Mouse (Mus musculus) Patski (cell line): Measurements from ENCODE around the gene 1700092M07Rik. TPM values are rescaled to one million over a fixed set of nuclear protein-coding genes. Genes with fewer than 3 reads are reported as not detected.
"Not testable (repeated sequence)": the region's sequence is repeated elsewhere in the genome, so short reads cannot be mapped to it uniquely, and the experiment has no call there.

ENCODE experiments used
- ATAC-seq: fragments of 100-300 bp; one replicate; pipeline ENCODE4 v1.8.0; 2021
- CTCF ChIA-PET: fragments of 350-600 bp; sonication (Branson Sonifier 250); formaldehyde crosslinking; loops from one replicate; lab custom pipeline; 2022; ENCODE audit warnings: inconsistent platforms; lab: Charles Lee
- POLR2A ChIA-PET: fragments of 350-600 bp; sonication (Branson Sonifier 250); formaldehyde crosslinking; loops from one replicate; lab custom pipeline; 2022; ENCODE audit warnings: antibody characterized with exemption, inconsistent platforms; lab: Charles Lee
- DNase-seq: peaks from one replicate; pipeline ENCODE4 v3.0.0-alpha.2; 2011; ENCODE audit warnings: low read depth, low spot score
- H3K27me3 ChIP-seq: fragments of 371-371 bp; one replicate; pipeline ENCODE4 v1.5.1; 2021
- CTCF ChIP-seq: fragments of 100-300 bp; IDR thresholded peaks from one replicate; pipeline ENCODE4 v1.5.1; 2021
- in situ Hi-C: fragments of 300-500 bp; cut with MboI; formaldehyde crosslinking; loops from 3 replicates; pipeline ENCODE4 v1.11.1; 2018; ENCODE audit warnings: low pct_unique_long_range_greater_than_20kb, mixed read lengths
- polyA plus RNA-seq: library from polyadenylated mRNA; unstranded; gene quantifications from one replicate; pipeline ENCODE4 v1.2.3, GENCODE M21; 2021

The 1700092M07Rik gene
- polyA plus RNA-seq, 1 experiment from 2014 or later, result 0.86 TPM

GRCm38 (mm10) chr19:8722907-8723573, 17.5 kb upstream of the 1700092M07Rik start, which contains the start of gene Slc3a2:
Gene Slc3a2 (minus strand): TSS chr19:8723369.
- no peaks in the 10 kb centered on the region for H3K27me3 ChIP-seq
- DNase-seq (no peak), ATAC-seq (peak; percentile 93)
- ChIA-PET POLR2A (interaction anchor here (0.7 to 3.6 kb wide), 9 partner anchors 10 to 1931 kb away, joined by 3 to 32 read pairs (median 4); partner anchors contain the start of genes Hnrnpul2 and Ttc9c), CTCF (interaction anchor here (0.7 to 4.4 kb wide), 4 partner anchors 10 to 29 kb away, joined by 3 to 23 read pairs (median 4); no protein-coding TSS in a partner anchor)
- in situ Hi-C loops, result loop anchor here (25.0 kb wide), 1 partner anchor 1164 kb away; the partner anchor contains the start of gene Incenp
- no peak for TF ChIP-seq CTCF

DNA sequence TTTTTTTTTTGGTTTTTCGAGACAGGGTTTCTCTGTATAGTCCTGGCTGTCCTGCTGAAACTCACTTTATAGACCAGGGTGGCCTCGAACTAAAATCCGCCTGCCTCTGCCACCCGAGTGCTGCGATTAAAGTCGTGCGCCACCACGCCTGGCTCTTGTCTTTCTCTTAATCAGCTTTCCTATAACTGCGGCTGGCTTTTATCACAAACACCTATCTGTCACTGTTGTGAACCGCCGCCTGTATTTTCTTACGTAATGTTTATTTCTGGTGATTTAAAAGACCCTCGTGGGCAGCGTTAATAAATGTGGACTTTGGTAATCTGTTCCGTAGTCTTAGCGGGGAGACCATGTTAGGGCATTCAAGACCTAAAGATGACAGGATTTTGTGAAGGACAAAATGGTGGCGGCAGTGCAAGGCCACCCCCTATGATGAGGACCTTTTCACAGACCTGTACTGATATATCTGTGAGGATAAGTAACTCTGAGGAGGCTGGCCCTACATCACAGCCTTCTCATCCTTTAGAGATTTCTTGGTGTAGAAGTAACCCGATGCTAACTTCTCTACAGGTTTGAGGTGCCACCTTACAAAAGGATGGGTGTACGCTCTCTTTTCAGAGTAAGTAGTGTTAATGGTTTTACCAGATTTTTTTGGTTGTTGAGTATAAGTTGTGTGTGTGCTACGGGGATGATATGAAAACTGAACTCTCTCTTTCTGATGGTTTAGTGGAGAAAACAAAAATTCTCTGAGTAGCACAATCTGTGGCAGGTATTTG, 16.8 kb upstream of the 1700092M07Rik start:
- TF ChIP-seq CTCF, result no peak
- CTCF ChIA-PET, result interaction anchor here (4.4 kb wide), 1 partner anchor 11 kb away, joined by 23 read pairs; no protein-coding TSS in a partner anchor
- no peak for DNase-seq
- POLR2A ChIA-PET, result interaction anchor here (0.6 to 3.6 kb wide), 8 partner anchors 11 to 1930 kb away, joined by 3 to 32 read pairs (median 4); partner anchors contain the start of genes Hnrnpul2 and Ttc9c
- ATAC-seq, result no peak
- no peaks in the 10 kb centered on the region for H3K27me3 ChIP-seq
- in situ Hi-C loops, result loop anchor here (25.0 kb wide), 1 partner anchor 1164 kb away; the partner anchor contains the start of gene Incenp

GRCm38 (mm10) chr19:8724392-8724791, 16.1 kb upstream of the 1700092M07Rik start:
- in situ Hi-C loops, result loop anchor here (25.0 kb wide), 1 partner anchor 1163 kb away; the partner anchor contains the start of gene Incenp
- no peaks in the 10 kb centered on the region for H3K27me3 ChIP-seq
- TF ChIP-seq CTCF, result no peak
- ATAC-seq (no peak), DNase-seq (no peak)
- ChIA-PET POLR2A (interaction anchor here (0.6 to 3.6 kb wide), 3 partner anchors 11 to 231 kb away, joined by 3 to 32 read pairs (median 3); no protein-coding TSS in a partner anchor), CTCF (interaction anchor here (4.4 kb wide), 1 partner anchor 11 kb away, joined by 23 read pairs; no protein-coding TSS in a partner anchor)

DNA sequence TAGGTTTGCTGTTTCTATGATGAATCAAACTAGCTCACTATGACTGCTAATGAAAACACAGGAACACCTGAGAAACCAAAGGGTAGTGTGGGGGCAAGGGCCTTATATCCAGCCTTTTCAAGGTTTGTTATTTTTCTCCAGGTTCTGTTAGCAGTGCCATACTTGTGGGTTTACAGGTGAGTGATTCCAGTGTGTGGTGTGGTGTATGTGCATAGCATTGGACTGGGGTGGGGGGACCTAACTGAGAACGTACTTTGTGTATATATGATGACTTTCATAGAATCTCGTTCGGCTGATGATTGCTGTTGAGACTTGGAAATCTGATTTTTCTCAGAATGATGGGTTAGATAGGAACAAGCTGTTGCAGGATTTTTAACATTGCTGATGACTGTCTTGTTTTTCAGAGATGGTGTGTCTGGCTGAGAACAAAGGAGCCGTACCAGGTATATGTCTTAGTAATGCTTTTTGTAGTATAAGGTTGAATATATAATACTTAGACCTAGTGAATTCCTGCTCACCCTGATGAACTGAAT, 15.4 kb upstream of the 1700092M07Rik start:
- POLR2A ChIA-PET, result interaction anchor here (0.6 to 3.6 kb wide), 6 partner anchors 8 to 230 kb away, joined by 3 to 32 read pairs (median 4); no protein-coding TSS in a partner anchor
- ATAC-seq (no peak), DNase-seq (no peak)
- in situ Hi-C loops, result no loop called here
- no peak for TF ChIP-seq CTCF
- CTCF ChIA-PET, result interaction anchor here (2.1 to 4.4 kb wide), 2 partner anchors 8 to 12 kb away, joined by 12 to 23 read pairs; no protein-coding TSS in a partner anchor
- H3K27me3 ChIP-seq, result no peaks in the 10 kb centered on the region

GRCm38 (mm10) chr19:8726609-8727390, 13.7 kb upstream of the 1700092M07Rik start:
- ChIA-PET CTCF (interaction anchor here (1.0 to 2.1 kb wide), 4 partner anchors 9 to 14 kb away, joined by 3 to 12 read pairs (median 4); no protein-coding TSS in a partner anchor), POLR2A (interaction anchor here (0.6 to 1.5 kb wide), 4 partner anchors 9 to 14 kb away, joined by 3 to 7 read pairs (median 4); partner anchors contain the start of gene 1700092M07Rik)
- DNase-seq, result no peak
- ATAC-seq, result no peak
- TF ChIP-seq CTCF, result no peak
- in situ Hi-C loops, result no loop called here
- no peaks in the 10 kb centered on the region for H3K27me3 ChIP-seq

GRCm38 (mm10) chr19:8727495-8728114, 12.9 kb upstream of the 1700092M07Rik start:
- CTCF ChIA-PET, result interaction anchor here (1.1 to 2.1 kb wide), 3 partner anchors 10 to 45 kb away, joined by 3 to 12 read pairs (median 5); no protein-coding TSS in a partner anchor
- ATAC-seq (no peak), DNase-seq (no peak)
- POLR2A ChIA-PET, result interaction anchor here (1.3 kb wide), 1 partner anchor 10 kb away, joined by 3 read pairs; no protein-coding TSS in a partner anchor
- in situ Hi-C loops, result no loop called here
- no peak for TF ChIP-seq CTCF
- H3K27me3 ChIP-seq, result peaks cover 3% of the 10 kb centered on the region

DNA sequence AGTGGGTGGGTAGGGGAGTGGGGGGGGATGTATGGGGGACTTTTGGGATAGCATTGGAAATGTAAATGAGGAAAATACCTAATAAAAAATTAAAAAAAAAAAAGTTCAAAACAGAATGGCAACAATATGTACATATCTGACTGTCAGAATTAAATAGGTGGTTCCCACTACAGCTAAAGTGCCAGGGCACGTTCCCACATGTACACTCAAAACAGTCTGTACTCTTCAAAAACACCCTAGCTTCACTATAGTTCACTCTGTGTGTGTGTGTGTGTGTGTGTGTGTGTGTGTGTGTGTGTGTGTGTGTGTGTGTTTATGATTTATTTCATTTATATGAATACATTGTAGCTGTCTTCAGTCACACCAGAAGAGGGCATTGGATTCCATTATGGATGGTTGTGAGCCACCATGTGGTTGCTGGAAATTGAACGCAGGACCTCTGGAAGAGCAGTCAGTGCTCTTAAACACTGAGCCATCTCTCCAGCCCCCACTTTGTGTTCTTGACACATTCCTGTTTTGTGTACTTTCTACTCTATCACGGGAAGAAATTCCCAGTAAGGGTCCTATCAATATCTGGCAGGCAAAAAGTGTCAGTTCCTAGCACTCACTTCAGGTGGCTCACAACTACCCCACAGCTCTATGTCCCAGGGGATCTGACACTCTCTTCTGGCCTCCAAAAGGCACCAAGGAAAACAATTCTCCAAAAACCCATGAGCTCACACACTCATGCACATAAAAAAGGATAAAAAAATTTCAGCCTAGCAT, 12.0 kb upstream of the 1700092M07Rik start:
- H3K27me3 ChIP-seq, ATAC-seq, DNase-seq, in situ Hi-C loops: not testable (repeated sequence)
- POLR2A ChIA-PET, result interaction anchor here (0.8 kb wide), 1 partner anchor 9 kb away, joined by 3 read pairs; no protein-coding TSS in a partner anchor
- CTCF ChIA-PET, result interaction anchor here (1.1 to 1.7 kb wide), 3 partner anchors 9 to 46 kb away, joined by 3 to 5 read pairs (median 4); no protein-coding TSS in a partner anchor

- H3K27me3 ChIP-seq, result peaks cover 19% of the 10 kb centered on the region
- in situ Hi-C loops, result no loop called here
- no peak for DNase-seq
- no peak for ATAC-seq
- TF ChIP-seq CTCF, result no peak
- ChIA-PET POLR2A (interaction anchor here (1.2 kb wide), 1 partner anchor 21 kb away, joined by 3 read pairs; no protein-coding TSS in a partner anchor), CTCF (interaction anchor here (1.2 kb wide), 1 partner anchor 21 kb away, joined by 4 read pairs; no protein-coding TSS in a partner anchor)
Observed at GRCm38 (mm10) chr19:8734334-8734733, 6.2 kb upstream of the 1700092M07Rik start.
